Mouse (Mus musculus) forebrain, embryonic 11.5 days (tissue): ENCODE results near the gene Arhgdib. TPM values are rescaled to one million over a fixed set of nuclear protein-coding genes. Genes with fewer than 3 reads are reported as not detected.

Source experiments
- ATAC-seq: fragments of 200-750 bp; cut with Nextera tagmentation; replicated peaks from 2 replicates; pipeline ENCODE4 v1.8.0; 2017; ENCODE audit warnings: moderate TSS enrichment; ENCODE audit not compliant: low FRiP score
- DNase-seq: peaks from one replicate; pipeline ENCODE4 v3.0.0-alpha.2; 2017; ENCODE audit warnings: low spot score
- H3K27ac ChIP-seq: fragments of 300-500 bp; sonication (generic); 2 replicates; pipeline ENCODE4 v1.5.1; 2014; ENCODE audit warnings: low read depth, low read length
- H3K27me3 ChIP-seq: fragments of 300-500 bp; sonication (generic); 2 replicates; pipeline ENCODE4 v1.6.1; 2014; ENCODE audit warnings: mild to moderate bottlenecking, low read length, mixed read lengths; ENCODE audit not compliant: control insufficient read depth, insufficient read depth
- H3K36me3 ChIP-seq: fragments of 300-500 bp; sonication (generic); 2 replicates; pipeline ENCODE4 v1.6.1; 2014; ENCODE audit warnings: mild to moderate bottlenecking, low read length, moderate library complexity, mixed read lengths; ENCODE audit not compliant: control insufficient read depth, insufficient read depth
- H3K4me1 ChIP-seq: fragments of 300-500 bp; sonication (generic); replicated peaks from 2 replicates; pipeline ENCODE4 v1.6.1; 2014; ENCODE audit warnings: low read length, mixed read lengths; ENCODE audit not compliant: control insufficient read depth, insufficient read depth
- H3K4me2 ChIP-seq: fragments of 300-500 bp; sonication (generic); 2 replicates; pipeline ENCODE4 v1.6.1; 2014; ENCODE audit warnings: low read depth, mild to moderate bottlenecking, low read length, moderate library complexity, mixed read lengths; ENCODE audit not compliant: severe bottlenecking
- H3K4me3 ChIP-seq: fragments of 300-500 bp; sonication (generic); 2 replicates; pipeline ENCODE4 v1.5.1; 2014; ENCODE audit warnings: low read depth, low read length
- H3K9ac ChIP-seq: fragments of 300-500 bp; sonication (generic); 2 replicates; pipeline ENCODE4 v1.6.1; 2014; ENCODE audit warnings: low read length
- H3K9me3 ChIP-seq: fragments of 300-500 bp; sonication (generic); 2 replicates; pipeline ENCODE4 v1.6.1; 2016; ENCODE audit warnings: low read length, mixed read lengths; ENCODE audit not compliant: control insufficient read depth
- WGBS: fragments of 180-500 bp; shearing (Covaris S2); extraction: QIAGEN DNeasy Blood & Tissue Kit; methylation state at CpG from one replicate; pipeline ENCODE4 v1.1.7; 2014; 5-methylcytosine and 5-hydroxymethylcytosine counted together
- polyA plus RNA-seq: library from polyadenylated mRNA; unstranded; fragments of >200 nt; fragmentation: Nextera tagmentation; extraction: Ambion mirVana; gene quantifications from 2 replicates; pipeline ENCODE4 v1.2.1, GENCODE M21; 2014

Arhgdib gene
- polyA plus RNA-seq, 1 experiment from 2014 or later = 25.2 TPM

- Histone ChIP-seq H3K36me3 (no peaks in the 10 kb centered on the region), H3K27me3 (no peaks in the 10 kb centered on the region), H3K4me2 (no peak overlapping the region), H3K9ac (no peak overlapping the region), H3K27ac (no peak overlapping the region), H3K4me1 (no peaks in the 10 kb centered on the region), H3K4me3 (no peak overlapping the region), H3K9me3 (no peaks in the 10 kb centered on the region)
- DNase-seq (no peak), ATAC-seq (no peak)
- WGBS = 80% methylated on average over 7 of the region's 7 CpGs
Measured at GRCm38 (mm10) chr6:136921601-136922000, 20.1 kb downstream of the Arhgdib start.

GRCm38 (mm10) chr6:136920320-136921257 is 21.1 kb downstream of the Arhgdib start:
- Histone ChIP-seq H3K4me2 (no peak overlapping the region), H3K9me3 (no peaks in the 10 kb centered on the region), H3K9ac (no peak overlapping the region), H3K4me3 (no peak overlapping the region), H3K4me1 (no peaks in the 10 kb centered on the region), H3K27ac (no peak overlapping the region), H3K27me3 (no peaks in the 10 kb centered on the region), H3K36me3 (no peaks in the 10 kb centered on the region)
- ATAC-seq (peak; percentile 36; the same call in 1 of the 2 replicates), DNase-seq (peak; percentile 76)
- 52% methylated on average over 16 of the region's 16 CpGs for WGBS

DNA sequence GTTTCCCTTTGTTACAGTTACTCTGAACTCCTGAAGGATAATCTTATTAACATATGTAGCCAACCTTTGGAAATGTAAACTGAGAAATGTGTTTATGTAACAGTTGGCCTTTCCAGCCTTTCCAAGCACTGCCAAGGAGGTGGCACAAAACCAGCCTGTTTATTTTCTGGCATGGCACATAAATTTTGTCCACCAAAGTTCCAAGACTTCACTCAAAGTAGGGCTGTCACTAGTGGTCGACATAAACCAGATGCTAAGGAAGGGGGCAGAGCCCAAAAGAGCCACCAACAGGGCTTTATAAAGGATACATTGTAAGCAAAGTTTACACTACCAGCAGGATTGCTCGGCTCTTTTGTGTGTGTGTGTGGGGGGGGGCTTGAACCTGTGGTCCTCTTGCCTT is 23.8 kb downstream of the Arhgdib start:
- no peak overlapping the region for H3K9ac ChIP-seq
- H3K27ac ChIP-seq = no peak overlapping the region
- DNase-seq (no peak), ATAC-seq (no peak)
- no peak overlapping the region for H3K4me2 ChIP-seq
- H3K36me3 ChIP-seq = no peaks in the 10 kb centered on the region
- H3K27me3 ChIP-seq = no peaks in the 10 kb centered on the region
- H3K4me1 ChIP-seq = no peaks in the 10 kb centered on the region
- H3K9me3 ChIP-seq = no peaks in the 10 kb centered on the region
- WGBS = 2% methylated on average over 2 of the region's 2 CpGs
- no peak overlapping the region for H3K4me3 ChIP-seq

GRCm38 (mm10) chr6:136915721-136916395 is 25.8 kb downstream of the Arhgdib start:
- H3K27ac ChIP-seq = no peak overlapping the region
- no peaks in the 10 kb centered on the region for H3K4me1 ChIP-seq
- H3K4me2 ChIP-seq = no peak overlapping the region
- ATAC-seq (no peak), DNase-seq (no peak)
- no peak overlapping the region for H3K4me3 ChIP-seq
- no peak overlapping the region for H3K9ac ChIP-seq
- H3K27me3 ChIP-seq = no peaks in the 10 kb centered on the region
- H3K9me3 ChIP-seq = no peaks in the 10 kb centered on the region
- WGBS = 90% methylated on average over 8 of the region's 8 CpGs
- H3K36me3 ChIP-seq = no peaks in the 10 kb centered on the region

DNA sequence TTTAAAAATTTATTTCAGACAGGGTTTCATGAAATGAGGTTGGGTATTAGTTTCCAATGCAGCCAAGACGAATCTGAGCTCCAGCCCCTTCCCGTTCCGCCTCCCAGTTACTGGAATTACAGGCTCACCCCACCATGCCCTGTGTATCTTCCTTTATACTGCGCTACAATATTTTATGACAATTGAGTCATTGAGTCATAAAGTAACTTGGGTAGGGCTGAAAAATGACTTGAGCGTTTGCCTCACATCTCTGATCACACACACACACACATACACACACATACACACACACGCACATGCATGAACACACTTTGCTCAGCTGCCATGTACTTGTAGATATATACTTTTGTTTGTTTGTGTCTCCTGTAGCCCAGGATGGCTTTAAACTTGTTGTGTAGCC is 27.5 kb downstream of the Arhgdib start:
- no peak for DNase-seq
- Histone ChIP-seq H3K9me3 (no peaks in the 10 kb centered on the region), H3K36me3 (no peaks in the 10 kb centered on the region), H3K4me1 (no peaks in the 10 kb centered on the region), H3K27me3 (no peaks in the 10 kb centered on the region), H3K27ac (no peak overlapping the region), H3K9ac (no peak overlapping the region), H3K4me2 (no peak overlapping the region), H3K4me3 (no peak overlapping the region)
- WGBS = 95% methylated on average over 6 of the region's 6 CpGs
- no peak for ATAC-seq

GRCm38 (mm10) chr6:136913384-136914126 is 28.1 kb downstream of the Arhgdib start:
- Histone ChIP-seq H3K27ac (no peak overlapping the region), H3K27me3 (no peaks in the 10 kb centered on the region), H3K36me3 (no peaks in the 10 kb centered on the region), H3K4me1 (no peaks in the 10 kb centered on the region), H3K9me3 (no peaks in the 10 kb centered on the region), H3K4me3 (peak overlapping the region; percentile 4; the same call in 1 of the 2 replicates), H3K4me2 (peak overlapping the region; percentile 43; the same call in 1 of the 2 replicates), H3K9ac (peak overlapping the region; percentile 12; the same call in 1 of the 2 replicates)
- ATAC-seq (peak; percentile 76), DNase-seq (peak; percentile 71)
- WGBS = 28% methylated on average over 13 of the region's 18 CpGs

- H3K9me3 ChIP-seq = no peaks in the 10 kb centered on the region
- no peak overlapping the region for H3K27ac ChIP-seq
- H3K27me3 ChIP-seq = no peaks in the 10 kb centered on the region
- H3K36me3 ChIP-seq = no peaks in the 10 kb centered on the region
- H3K4me2 ChIP-seq = no peak overlapping the region
- no peak for DNase-seq
- H3K9ac ChIP-seq = no peak overlapping the region
- no peaks in the 10 kb centered on the region for H3K4me1 ChIP-seq
- no peak for ATAC-seq
- H3K4me3 ChIP-seq = no peak overlapping the region
- WGBS = 100% methylated on average over 1 of the region's 2 CpGs
Measured at GRCm38 (mm10) chr6:136912751-136913265, 28.9 kb downstream of the Arhgdib start.

DNA sequence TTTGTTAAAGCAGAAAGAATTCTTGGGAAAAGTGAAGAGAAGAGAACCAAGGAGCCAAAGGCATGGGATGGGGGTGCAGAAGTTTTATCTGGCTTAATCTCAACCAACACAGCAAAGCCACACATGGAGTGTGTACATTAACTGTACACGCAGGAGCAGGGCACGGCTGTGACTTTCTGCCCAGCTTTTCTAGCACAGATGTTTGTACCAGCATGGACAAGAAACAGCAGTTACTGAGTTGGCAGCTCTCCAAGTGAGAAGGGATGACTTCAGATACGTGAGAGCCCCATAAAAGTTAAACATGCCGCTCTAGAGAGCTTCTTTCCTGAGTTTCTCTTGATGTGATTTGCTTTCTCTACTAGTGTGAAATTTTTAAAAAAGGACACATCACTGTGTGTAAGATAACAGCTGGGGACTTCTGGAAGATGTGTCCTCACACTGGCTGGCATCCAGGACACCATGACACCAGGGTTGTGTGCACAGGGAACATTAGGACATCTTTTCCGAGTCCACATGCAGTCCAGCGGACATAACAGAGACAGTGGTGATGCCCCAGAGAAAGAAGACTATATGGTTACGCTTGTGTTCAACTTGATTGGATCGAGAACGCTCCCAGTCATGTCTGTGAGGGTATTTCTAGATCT is 31.3 kb downstream of the Arhgdib start:
- no peaks in the 10 kb centered on the region for H3K9me3 ChIP-seq
- no peaks in the 10 kb centered on the region for H3K27me3 ChIP-seq
- H3K36me3 ChIP-seq = no peaks in the 10 kb centered on the region
- H3K4me3 ChIP-seq = no peak overlapping the region
- no peaks in the 10 kb centered on the region for H3K4me1 ChIP-seq
- no peak for DNase-seq
- no peak overlapping the region for H3K27ac ChIP-seq
- H3K9ac ChIP-seq = no peak overlapping the region
- ATAC-seq = no peak
- WGBS = 87% methylated on average over 9 of the region's 9 CpGs
- H3K4me2 ChIP-seq = no peak overlapping the region
